Mouse (Mus musculus): Measurements from ENCODE around the gene Ankrd36.

DNA sequence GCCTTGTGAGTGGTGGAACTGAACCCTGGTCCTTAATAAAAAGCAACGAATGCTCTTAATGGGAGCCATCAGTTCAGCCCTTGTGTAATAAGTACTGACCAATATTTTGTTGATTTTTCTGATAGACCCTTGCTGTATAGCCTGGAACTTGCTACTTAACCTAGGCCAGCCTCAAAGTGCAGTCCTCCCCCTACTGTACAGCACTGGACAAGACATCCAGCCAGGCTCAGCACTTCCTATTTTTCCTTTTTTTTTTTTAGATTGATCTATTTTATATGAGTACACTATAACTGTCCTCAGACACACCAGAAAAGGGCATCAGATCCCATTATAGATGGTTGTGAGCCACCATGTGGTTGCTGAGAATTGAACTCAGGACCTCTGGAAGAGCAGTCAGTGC lies 133.9 kb downstream of the Ankrd36 start:
- TF ChIP-seq GATA1 (IDR thresholded peaks at IDR 0.05; ENCODE audit: borderline replicate concordance, low read length) (no peak), FLI1 (IDR thresholded peaks at IDR 0.05; ENCODE audit: low read length) (no peak)
